Mouse (Mus musculus): Measurements from ENCODE around the gene Tns1.

DNA sequence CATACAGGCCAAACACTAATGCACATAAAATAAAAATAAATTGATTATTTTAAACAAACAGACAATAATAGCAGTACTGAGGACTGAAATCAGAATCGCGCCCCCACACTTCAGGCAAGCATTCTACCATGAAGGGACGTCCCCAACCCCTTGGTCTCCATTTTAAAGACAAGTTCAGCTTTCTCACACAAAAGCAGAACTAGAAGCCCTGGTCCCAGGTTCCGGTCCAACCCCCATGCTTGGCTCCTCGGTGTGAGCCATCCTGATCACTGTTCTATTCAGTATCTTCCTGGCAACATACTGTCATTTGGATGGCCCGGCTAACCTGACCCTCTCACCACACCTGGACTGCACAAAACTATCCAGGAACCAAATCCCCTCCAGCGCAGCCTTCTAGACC lies 38.7 kb downstream of the Tns1 start:
- TF ChIP-seq POLR2A (IDR thresholded peaks at IDR 0.05; ENCODE audit: control insufficient read depth, extremely low read depth, insufficient read depth, low read length, poor library complexity) (no peak), CTCF (IDR thresholded peaks at IDR 0.05; ENCODE audit: borderline replicate concordance, control insufficient read depth, extremely low read depth, insufficient read depth, low read length, poor library complexity) (no peak)
